Mouse (Mus musculus): ENCODE measurements around the gene Cyp4x1. TPM values are rescaled to one million over a fixed set of nuclear protein-coding genes. Genes with fewer than 3 reads are reported as not detected.

Gene Cyp4x1
- polyA plus RNA-seq (2021; fragmentation: Nextera tagmentation) = 4.8 and 7.0 TPM in 2 replicates
- long read RNA-seq, experiment 1, full-length matches to known transcripts = 22 of 27 reads
- long read RNA-seq, experiment 1, partial matches to known transcripts = 1 of 27 reads
- long read RNA-seq, experiment 1, other reads (novel, unspliced or antisense) = 4 of 27 reads
- long read RNA-seq, experiment 2, full-length matches to known transcripts = 11 of 18 reads
- long read RNA-seq, experiment 2, partial matches to known transcripts = 0 of 18 reads
- long read RNA-seq, experiment 2, other reads (novel, unspliced or antisense) = 7 of 18 reads

DNA sequence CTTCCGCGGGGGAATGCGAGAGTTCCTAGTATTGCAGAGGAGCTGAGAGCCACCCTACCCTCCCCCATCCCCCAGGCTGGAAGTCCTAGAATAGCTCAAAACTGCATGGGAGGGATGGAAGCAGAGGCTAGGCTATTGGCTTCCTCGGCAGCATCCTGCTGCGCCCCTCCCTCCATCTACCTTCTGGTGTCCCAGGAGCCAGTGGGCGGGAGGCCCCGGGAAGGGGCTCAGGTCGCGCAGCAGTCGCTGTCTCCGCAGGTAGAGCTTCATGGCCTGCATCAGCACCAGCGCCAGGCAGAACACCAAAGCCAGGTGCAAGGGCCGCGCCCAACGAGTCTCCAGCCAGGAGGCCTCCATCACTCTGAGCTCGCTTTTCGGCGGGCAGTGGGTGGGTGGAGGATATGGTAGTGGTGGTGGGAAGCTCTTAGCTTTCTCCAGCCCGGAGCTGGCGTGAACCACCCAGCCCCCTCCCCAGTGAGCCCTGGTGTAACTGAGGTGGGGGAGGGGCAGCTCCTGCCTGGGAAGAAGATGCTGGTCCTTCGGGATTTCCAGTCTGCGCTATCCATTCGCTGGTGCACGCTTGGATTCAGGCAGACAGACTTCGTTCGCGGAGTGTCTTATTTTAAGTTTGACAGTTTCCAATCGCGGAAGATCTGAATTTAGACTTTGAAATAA lies at the start of gene Cyp4x1:
Cyp4x1 (minus strand) TSS at position 661 of the 675 bp plus-strand sequence.

DNA sequence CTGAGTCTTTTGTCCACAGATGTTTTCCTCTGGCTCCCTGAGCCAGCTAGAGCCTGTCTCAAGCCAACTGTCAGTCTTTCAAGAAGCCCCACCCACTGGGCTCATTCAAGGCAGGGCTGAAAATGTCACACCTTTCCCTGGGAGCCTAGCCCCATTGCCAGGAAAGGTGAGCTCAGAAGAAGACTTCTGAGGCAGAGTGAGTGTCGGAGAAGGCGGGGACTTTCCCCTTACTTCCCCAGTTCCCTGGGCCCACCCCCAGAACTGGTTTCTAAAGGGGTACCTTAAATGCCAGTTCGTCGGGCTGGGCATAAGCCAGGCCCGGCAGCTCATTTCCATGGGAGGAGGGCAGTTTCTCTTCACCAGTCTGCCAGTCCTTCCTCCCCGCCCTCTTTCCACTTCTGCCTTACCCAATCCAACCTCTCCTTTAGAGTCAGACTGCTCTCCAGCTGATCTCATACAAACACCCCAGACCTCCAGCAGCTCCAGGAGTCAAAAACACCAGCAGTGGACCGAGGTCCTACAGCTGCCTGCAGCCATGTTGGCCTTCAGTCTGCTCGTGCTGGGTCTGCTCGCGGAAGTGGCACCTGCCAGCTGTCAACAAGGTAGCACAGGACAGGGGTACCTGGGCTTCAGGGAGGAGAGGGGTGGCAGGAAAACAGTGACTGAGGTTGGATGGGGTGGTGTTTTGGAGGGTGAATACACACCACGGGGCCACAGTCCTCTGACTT lies 45.3 kb downstream of the Cyp4x1 start, which contains the start of gene Pdzk1ip1:
Pdzk1ip1 (plus strand) TSS at position 98 of the 728 bp plus-strand sequence.

GRCm38 (mm10) chr4:115056371-115056920 lies 77.6 kb downstream of the Cyp4x1 start, which contains the start of gene Tal1:
Tal1 (plus strand) TSS chr4:115056426.

Other genes starting within 250 kb of the Cyp4x1 start
- gene Foxd2, start 225.4 kb downstream of the Cyp4x1 start, polyA plus RNA-seq (2021; fragmentation: Nextera tagmentation) = not detected in 2 replicates
- gene Foxe3, start 208.3 kb downstream of the Cyp4x1 start, polyA plus RNA-seq (2021; fragmentation: Nextera tagmentation) = not detected in 2 replicates
- 73.9 and 82.7 TPM in 2 replicates for gene Cmpk1, start 147.0 kb downstream of the Cyp4x1 start, polyA plus RNA-seq (2021; fragmentation: Nextera tagmentation)
- gene Stil, start 134.1 kb downstream of the Cyp4x1 start, polyA plus RNA-seq (2021; fragmentation: Nextera tagmentation) = 0.19 and 0.23 TPM in 2 replicates
- gene Tal1, start 77.9 kb downstream of the Cyp4x1 start, polyA plus RNA-seq (2021; fragmentation: Nextera tagmentation) = 0.23 and 0.29 TPM in 2 replicates
- 0.67 and 1.1 TPM in 2 replicates for gene Pdzk1ip1, start 45.6 kb downstream of the Cyp4x1 start, polyA plus RNA-seq (2021; fragmentation: Nextera tagmentation)
- gene Cyp4a29, start 107.8 kb upstream of the Cyp4x1 start, polyA plus RNA-seq (2021; fragmentation: Nextera tagmentation) = not detected in 2 replicates
- not detected in 2 replicates for gene Cyp4a12a, start 164.8 kb upstream of the Cyp4x1 start, polyA plus RNA-seq (2021; fragmentation: Nextera tagmentation)